Mouse (Mus musculus): ENCODE results near the gene Gm26897. TPM values are rescaled to one million over a fixed set of nuclear protein-coding genes. Genes with fewer than 3 reads are reported as not detected.
A peak's percentile ranks its signal among the peaks of the same experiment; 100 is the strongest.

Gene Gm26897
- not detected in 2 replicates for total RNA-seq (2017)

GRCm38 (mm10) chr5:111733851-111734250 lies at the start of gene Gm26897:
Gene Gm26897 (plus strand): TSS chr5:111733924.
- no peak for ATAC-seq (replicated peaks; ENCODE audit: low read depth, poor library complexity, severe bottlenecking)

- ATAC-seq (replicated peaks; ENCODE audit: low read depth, poor library complexity, severe bottlenecking): no peak
Measured at GRCm38 (mm10) chr5:111687370-111687769, 46.4 kb upstream of the Gm26897 start.

- no peak for ATAC-seq (replicated peaks; ENCODE audit: low read depth, poor library complexity, severe bottlenecking)
Measured at GRCm38 (mm10) chr5:111688584-111688983, 45.1 kb upstream of the Gm26897 start.

GRCm38 (mm10) chr5:111697996-111698395 lies 35.7 kb upstream of the Gm26897 start:
- ATAC-seq (replicated peaks; ENCODE audit: low read depth, poor library complexity, severe bottlenecking): no peak

GRCm38 (mm10) chr5:111699711-111700303 lies 33.9 kb upstream of the Gm26897 start:
- ATAC-seq (replicated peaks; ENCODE audit: low read depth, poor library complexity, severe bottlenecking): no peak

GRCm38 (mm10) chr5:111701634-111702329 lies 31.9 kb upstream of the Gm26897 start:
- no peak for ATAC-seq (replicated peaks; ENCODE audit: low read depth, poor library complexity, severe bottlenecking)

GRCm38 (mm10) chr5:111703586-111703985 lies 30.1 kb upstream of the Gm26897 start:
- no peak for ATAC-seq (replicated peaks; ENCODE audit: low read depth, poor library complexity, severe bottlenecking)

- ATAC-seq (replicated peaks; ENCODE audit: low read depth, poor library complexity, severe bottlenecking): no peak
Measured at GRCm38 (mm10) chr5:111704326-111704725, 29.4 kb upstream of the Gm26897 start.

GRCm38 (mm10) chr5:111709195-111709901 lies 24.4 kb upstream of the Gm26897 start:
- ATAC-seq (replicated peaks; ENCODE audit: low read depth, poor library complexity, severe bottlenecking): no peak

- no peak for ATAC-seq (replicated peaks; ENCODE audit: low read depth, poor library complexity, severe bottlenecking)
Measured at GRCm38 (mm10) chr5:111719018-111719417, 14.7 kb upstream of the Gm26897 start.

GRCm38 (mm10) chr5:111720726-111721125 lies 13.0 kb upstream of the Gm26897 start:
- no peak for ATAC-seq (replicated peaks; ENCODE audit: low read depth, poor library complexity, severe bottlenecking)

- ATAC-seq (replicated peaks; ENCODE audit: low read depth, poor library complexity, severe bottlenecking): no peak
Measured at GRCm38 (mm10) chr5:111724713-111725112, 9.0 kb upstream of the Gm26897 start.

GRCm38 (mm10) chr5:111725195-111725920 lies 8.4 kb upstream of the Gm26897 start:
- ATAC-seq (replicated peaks; ENCODE audit: low read depth, poor library complexity, severe bottlenecking): no peak

- no peak for ATAC-seq (replicated peaks; ENCODE audit: low read depth, poor library complexity, severe bottlenecking)
Measured at GRCm38 (mm10) chr5:111728411-111728810, 5.3 kb upstream of the Gm26897 start.

- no peak for ATAC-seq (replicated peaks; ENCODE audit: low read depth, poor library complexity, severe bottlenecking)
Measured at GRCm38 (mm10) chr5:111730560-111731167, 3.1 kb upstream of the Gm26897 start.

- no peak for ATAC-seq (replicated peaks; ENCODE audit: low read depth, poor library complexity, severe bottlenecking)
Measured at GRCm38 (mm10) chr5:111732194-111732593, 1.5 kb upstream of the Gm26897 start.

- ATAC-seq (replicated peaks; ENCODE audit: low read depth, poor library complexity, severe bottlenecking): 0 out of 2 replicates have a peak, but pooled peaks have one; percentile 52
Measured at GRCm38 (mm10) chr5:111739480-111739879, 5.8 kb downstream of the Gm26897 start.

- ATAC-seq (replicated peaks; ENCODE audit: low read depth, poor library complexity, severe bottlenecking): no peak
Measured at GRCm38 (mm10) chr5:111740384-111741275, 6.9 kb downstream of the Gm26897 start.

GRCm38 (mm10) chr5:111741352-111741751 lies 7.6 kb downstream of the Gm26897 start:
- ATAC-seq (replicated peaks; ENCODE audit: low read depth, poor library complexity, severe bottlenecking): no peak

Data from common myeloid progenitor, adult 5-6 weeks (primary cell).